Mouse (Mus musculus): ENCODE results near the gene Ptprq. TPM values are rescaled to one million over a fixed set of nuclear protein-coding genes. Genes with fewer than 3 reads are reported as not detected.

The Ptprq gene
- 0.01 and 0.07 TPM in 2 replicates for polyA plus RNA-seq (2015; fragmentation: Nextera tagmentation; extraction: Ambion mirVana)

DNA sequence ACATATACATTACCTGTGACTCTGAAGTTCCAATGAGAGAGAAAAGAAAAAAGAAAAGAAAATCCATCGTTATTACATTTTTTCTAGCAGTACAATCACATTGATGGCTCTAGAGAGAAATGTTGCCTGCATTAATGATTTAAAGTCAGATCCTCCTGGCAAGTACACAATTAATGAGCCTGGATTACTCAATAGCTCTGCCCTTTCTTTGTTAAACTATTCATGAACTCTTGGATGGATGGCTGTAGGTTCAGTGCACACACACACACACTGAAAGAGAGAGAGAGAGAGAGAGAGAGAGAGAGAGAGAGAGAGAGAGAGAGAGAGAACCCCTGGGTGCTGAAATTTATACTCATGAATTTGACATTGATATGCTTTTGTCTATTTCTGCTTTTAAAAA lies at the start of gene Ptprq:
Ptprq (minus strand) TSS at position 246 of the 400 bp plus-strand sequence.
- Histone ChIP-seq H3K36me3 (no peaks in the 10 kb centered on the region), H3K9me3 (no peaks in the 10 kb centered on the region), H3K4me3 (no peak within 1 kb of the TSS), H3K9ac (no peak within 1 kb of the TSS), H3K4me1 (no peaks in the 10 kb centered on the region), H3K4me2 (no peak within 1 kb of the TSS), H3K27me3 (replicated peaks) (no peaks in the 10 kb centered on the region), H3K27ac (replicated peaks) (no peak within 1 kb of the TSS)
- 69% methylated on average over 1 of the region's 1 CpGs for WGBS
- ATAC-seq (ENCODE audit: extremely low read depth, insufficient number of reproducible peaks, low FRiP score, low TSS enrichment), result no peak

DNA sequence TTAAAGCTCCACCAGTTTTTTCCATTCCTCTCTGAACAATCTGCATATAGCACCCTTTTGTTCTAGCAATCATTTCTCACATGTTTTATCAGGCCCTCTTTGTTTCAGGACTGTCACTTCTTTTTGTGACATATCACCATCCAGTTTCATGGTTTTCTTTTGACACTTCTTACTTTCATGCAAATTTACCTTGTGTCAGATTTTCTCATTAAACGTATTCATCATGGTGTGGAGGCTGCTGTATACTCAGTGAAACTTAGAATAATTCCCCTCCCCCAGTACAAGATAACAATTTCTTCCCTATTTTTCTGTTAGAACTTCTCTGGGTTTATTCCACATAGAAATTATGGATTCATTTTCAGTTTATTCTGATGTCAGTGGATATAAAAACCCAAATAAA lies 39.8 kb upstream of the Ptprq start:
- WGBS, result 57% methylated on average over 1 of the region's 1 CpGs
- Histone ChIP-seq H3K9ac (no peak overlapping the region), H3K4me1 (no peaks in the 10 kb centered on the region), H3K27ac (replicated peaks) (no peak overlapping the region), H3K36me3 (no peaks in the 10 kb centered on the region), H3K4me3 (no peak overlapping the region), H3K4me2 (no peak overlapping the region), H3K9me3 (no peaks in the 10 kb centered on the region), H3K27me3 (replicated peaks) (no peaks in the 10 kb centered on the region)
- ATAC-seq (ENCODE audit: extremely low read depth, insufficient number of reproducible peaks, low FRiP score, low TSS enrichment), result no peak

DNA sequence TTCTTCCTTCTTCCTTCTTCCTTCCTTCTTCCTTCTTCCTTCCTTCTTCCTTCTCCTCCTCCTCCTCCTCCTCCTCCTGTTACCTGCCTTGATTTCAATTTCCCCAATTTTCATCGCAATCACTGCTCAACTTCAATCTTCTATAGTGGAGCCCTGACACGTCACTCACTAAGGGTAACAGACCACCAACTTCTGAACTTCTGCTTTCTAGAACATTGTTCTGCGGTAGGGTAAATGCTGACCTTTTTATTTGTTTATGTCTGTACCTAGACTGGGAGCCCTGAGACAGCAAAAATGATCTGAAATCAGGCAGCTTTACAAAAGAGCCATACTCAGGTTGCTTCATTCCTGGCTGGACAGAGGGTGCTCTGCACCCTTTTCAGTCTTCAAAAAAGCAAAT lies 33.6 kb upstream of the Ptprq start:
- H3K4me2 ChIP-seq, result no peak overlapping the region
- no peak for ATAC-seq (ENCODE audit: extremely low read depth, insufficient number of reproducible peaks, low FRiP score, low TSS enrichment)
- no peaks in the 10 kb centered on the region for H3K27me3 ChIP-seq (replicated peaks)
- H3K4me3 ChIP-seq, result no peak overlapping the region
- 86% methylated on average over 3 of the region's 3 CpGs for WGBS
- H3K9me3 ChIP-seq, result no peaks in the 10 kb centered on the region
- H3K36me3 ChIP-seq, result no peaks in the 10 kb centered on the region
- H3K27ac ChIP-seq (replicated peaks), result no peak overlapping the region
- H3K9ac ChIP-seq, result no peak overlapping the region
- H3K4me1 ChIP-seq, result peaks cover 10% of the 10 kb centered on the region

DNA sequence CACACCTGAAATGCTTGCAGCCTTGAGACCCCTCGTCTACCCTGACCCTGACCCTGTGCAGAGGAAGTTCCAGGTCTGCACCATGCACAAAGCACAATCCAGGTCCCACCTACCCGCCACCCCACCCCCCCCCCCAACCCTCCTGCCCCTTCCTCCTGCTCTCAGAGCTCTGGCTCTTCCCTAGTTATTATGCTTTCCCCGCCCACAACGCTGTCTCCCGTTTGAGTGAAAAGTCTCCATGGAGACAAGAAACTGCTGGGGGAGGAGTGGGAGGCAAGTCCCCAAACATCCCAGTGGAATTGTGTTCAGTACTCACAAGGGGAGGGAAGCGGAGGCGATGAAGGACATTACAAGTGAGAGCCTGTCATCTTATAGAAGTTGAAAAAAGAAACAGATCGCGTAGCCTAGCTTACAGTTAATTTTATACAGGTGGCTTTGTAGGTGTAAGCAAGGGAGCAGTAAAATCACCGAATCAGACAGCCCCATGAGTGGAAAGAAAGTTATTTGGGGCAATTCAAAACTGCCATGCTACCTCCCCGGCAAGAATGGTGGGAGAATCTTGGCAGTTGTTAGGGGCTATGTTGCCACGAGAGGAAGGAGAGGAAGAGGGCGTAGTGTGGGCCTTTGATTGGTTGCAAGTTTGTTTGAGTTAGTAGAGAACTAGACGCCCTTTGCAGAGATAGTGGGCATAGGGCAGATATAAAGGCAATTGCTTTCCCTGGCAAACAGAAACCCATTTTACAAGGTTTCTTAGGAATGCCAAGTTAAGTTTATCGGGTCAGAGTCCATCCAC lies 32.7 kb upstream of the Ptprq start:
- WGBS, result 30% methylated on average over 15 of the region's 15 CpGs
- no peak overlapping the region; the same call in none of the 2 replicates for H3K9ac ChIP-seq
- peaks cover 10% of the 10 kb centered on the region for H3K4me1 ChIP-seq
- H3K4me2 ChIP-seq, result peak overlapping the region; percentile 63
- H3K36me3 ChIP-seq, result no peaks in the 10 kb centered on the region
- no peak for ATAC-seq (ENCODE audit: extremely low read depth, insufficient number of reproducible peaks, low FRiP score, low TSS enrichment)
- no peaks in the 10 kb centered on the region for H3K27me3 ChIP-seq (replicated peaks)
- no peaks in the 10 kb centered on the region for H3K9me3 ChIP-seq
- peak overlapping the region; percentile 32 for H3K4me3 ChIP-seq
- H3K27ac ChIP-seq (replicated peaks), result no peak overlapping the region

DNA sequence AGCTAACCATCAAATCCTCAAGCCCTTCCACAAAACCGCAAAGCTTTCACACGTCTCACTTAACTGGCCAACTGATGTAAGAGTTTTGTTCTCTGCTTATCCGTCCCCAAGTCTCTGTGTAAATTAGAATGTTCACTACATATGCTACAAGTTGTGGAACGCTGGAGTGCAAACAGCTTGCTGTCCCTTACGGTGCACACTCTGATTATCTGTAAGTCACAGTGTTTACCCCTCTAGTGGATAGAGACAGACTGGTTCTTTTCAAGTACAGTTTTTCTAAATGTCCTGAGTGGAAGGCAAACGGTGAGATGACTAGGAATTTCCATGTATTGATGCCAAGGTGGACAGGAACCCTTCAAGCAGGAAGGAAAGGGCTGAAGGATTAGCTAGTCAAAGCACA lies 32.1 kb upstream of the Ptprq start:
- Histone ChIP-seq H3K4me2 (peak overlapping the region; percentile 63), H3K9me3 (no peaks in the 10 kb centered on the region), H3K9ac (no peak overlapping the region; the same call in 1 of the 2 replicates), H3K27ac (replicated peaks) (no peak overlapping the region), H3K27me3 (replicated peaks) (no peaks in the 10 kb centered on the region), H3K4me3 (peak overlapping the region; percentile 32), H3K36me3 (no peaks in the 10 kb centered on the region), H3K4me1 (peaks cover 10% of the 10 kb centered on the region)
- no peak for ATAC-seq (ENCODE audit: extremely low read depth, insufficient number of reproducible peaks, low FRiP score, low TSS enrichment)
- 22% methylated on average over 6 of the region's 6 CpGs for WGBS

DNA sequence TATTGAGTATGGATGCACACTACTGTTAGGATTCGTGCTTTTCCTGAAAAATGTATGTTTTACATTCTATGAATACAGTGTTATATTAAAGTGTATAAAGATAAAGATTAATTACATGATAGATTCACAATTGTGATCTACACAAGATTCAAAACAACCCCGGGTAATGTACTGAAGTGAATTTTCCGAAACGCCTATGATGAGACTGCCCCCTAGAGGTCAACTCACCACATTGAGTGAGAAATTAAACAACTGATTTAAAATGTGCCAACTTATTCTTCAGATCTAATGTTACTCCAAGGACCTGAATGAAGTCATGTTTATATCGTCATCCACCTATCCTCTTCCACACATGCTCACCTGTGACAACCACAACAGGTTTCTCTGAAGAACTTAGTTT lies 27.7 kb upstream of the Ptprq start:
- no peak for ATAC-seq (ENCODE audit: extremely low read depth, insufficient number of reproducible peaks, low FRiP score, low TSS enrichment)
- H3K27ac ChIP-seq (replicated peaks), result no peak overlapping the region
- H3K36me3 ChIP-seq, result no peaks in the 10 kb centered on the region
- H3K4me2 ChIP-seq, result no peak overlapping the region
- H3K9me3 ChIP-seq, result no peaks in the 10 kb centered on the region
- H3K4me3 ChIP-seq, result no peak overlapping the region
- 17% methylated on average over 5 of the region's 5 CpGs for WGBS
- H3K27me3 ChIP-seq (replicated peaks), result no peaks in the 10 kb centered on the region
- no peak overlapping the region for H3K9ac ChIP-seq
- H3K4me1 ChIP-seq, result peaks cover 8% of the 10 kb centered on the region

DNA sequence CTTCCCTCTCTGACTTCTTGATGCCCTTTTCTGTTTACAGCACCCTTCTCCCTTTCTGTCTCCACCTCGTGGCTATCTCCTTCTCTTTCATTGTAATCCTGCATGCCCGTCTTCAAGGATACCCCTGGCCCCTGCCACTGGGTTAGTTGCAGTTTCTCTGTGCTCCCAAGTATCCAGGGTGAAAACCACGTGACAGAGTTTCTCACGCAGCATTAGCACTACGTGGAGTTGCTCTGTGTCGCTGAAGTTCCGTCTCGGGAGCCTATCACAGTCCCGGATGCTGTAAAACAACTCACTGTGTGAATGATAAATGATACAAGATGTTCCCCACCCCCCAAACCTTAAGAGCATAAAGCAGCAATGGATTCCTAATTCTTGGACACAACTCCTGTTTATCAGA lies 26.9 kb upstream of the Ptprq start:
- 13% methylated on average over 9 of the region's 9 CpGs for WGBS
- no peak for ATAC-seq (ENCODE audit: extremely low read depth, insufficient number of reproducible peaks, low FRiP score, low TSS enrichment)
- Histone ChIP-seq H3K9me3 (no peaks in the 10 kb centered on the region), H3K9ac (0 out of 2 replicates have a peak overlapping the region, but pooled peaks have one; percentile 11), H3K4me1 (no peaks in the 10 kb centered on the region), H3K4me3 (peak overlapping the region; percentile 12; the same call in 1 of the 2 replicates), H3K4me2 (peak overlapping the region; percentile 53), H3K27me3 (replicated peaks) (no peaks in the 10 kb centered on the region), H3K27ac (replicated peaks) (no peak overlapping the region), H3K36me3 (no peaks in the 10 kb centered on the region)

DNA sequence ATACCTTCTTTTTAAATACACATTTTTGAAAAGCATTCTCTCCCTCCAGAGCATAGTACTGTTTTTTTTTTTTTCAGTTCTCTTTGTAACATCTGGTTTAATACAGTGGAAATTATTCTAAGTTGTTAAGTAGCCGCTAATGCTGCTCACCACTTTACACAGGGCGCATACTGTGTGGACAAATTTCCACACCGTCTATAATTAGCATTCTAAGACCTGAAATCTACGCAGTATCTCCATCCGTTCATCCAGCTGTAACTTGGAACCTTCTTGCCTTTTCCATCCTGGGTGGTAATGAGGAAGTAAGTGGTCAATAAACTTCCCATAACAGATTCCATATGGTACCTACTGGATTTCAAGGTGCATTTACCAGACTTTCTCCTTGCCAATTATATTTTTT lies 20.0 kb upstream of the Ptprq start:
- ATAC-seq (ENCODE audit: extremely low read depth, insufficient number of reproducible peaks, low FRiP score, low TSS enrichment), result no peak
- no peaks in the 10 kb centered on the region for H3K4me1 ChIP-seq
- H3K4me2 ChIP-seq, result no peak overlapping the region
- H3K27me3 ChIP-seq (replicated peaks), result no peaks in the 10 kb centered on the region
- H3K27ac ChIP-seq (replicated peaks), result no peak overlapping the region
- no peak overlapping the region for H3K9ac ChIP-seq
- H3K36me3 ChIP-seq, result no peaks in the 10 kb centered on the region
- H3K4me3 ChIP-seq, result no peak overlapping the region
- H3K9me3 ChIP-seq, result no peaks in the 10 kb centered on the region
- 73% methylated on average over 5 of the region's 5 CpGs for WGBS

DNA sequence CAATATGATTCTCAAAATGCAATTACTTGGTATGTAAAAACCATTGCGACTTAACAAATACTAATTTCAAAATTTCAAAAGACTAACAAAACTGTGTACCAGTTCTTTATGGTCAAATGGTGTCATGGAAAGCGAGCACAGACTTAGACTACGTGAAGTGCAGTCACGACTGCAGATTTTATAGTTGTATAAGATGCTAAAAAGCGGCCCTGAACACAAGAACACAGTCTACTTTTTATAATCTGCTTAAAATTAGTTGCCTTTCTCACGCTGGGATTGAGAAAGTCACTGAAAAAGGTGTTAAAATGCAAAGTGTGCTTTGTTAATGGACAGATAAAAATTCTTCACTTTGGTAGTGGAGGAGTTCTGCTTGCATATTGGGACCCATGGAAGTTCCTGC lies 17.9 kb upstream of the Ptprq start:
- ATAC-seq (ENCODE audit: extremely low read depth, insufficient number of reproducible peaks, low FRiP score, low TSS enrichment), result no peak
- no peaks in the 10 kb centered on the region for H3K27me3 ChIP-seq (replicated peaks)
- H3K4me2 ChIP-seq, result no peak overlapping the region
- H3K4me1 ChIP-seq, result no peaks in the 10 kb centered on the region
- no peaks in the 10 kb centered on the region for H3K9me3 ChIP-seq
- H3K27ac ChIP-seq (replicated peaks), result no peak overlapping the region
- WGBS, result 75% methylated on average over 6 of the region's 6 CpGs
- H3K4me3 ChIP-seq, result no peak overlapping the region
- no peak overlapping the region for H3K9ac ChIP-seq
- H3K36me3 ChIP-seq, result no peaks in the 10 kb centered on the region

DNA sequence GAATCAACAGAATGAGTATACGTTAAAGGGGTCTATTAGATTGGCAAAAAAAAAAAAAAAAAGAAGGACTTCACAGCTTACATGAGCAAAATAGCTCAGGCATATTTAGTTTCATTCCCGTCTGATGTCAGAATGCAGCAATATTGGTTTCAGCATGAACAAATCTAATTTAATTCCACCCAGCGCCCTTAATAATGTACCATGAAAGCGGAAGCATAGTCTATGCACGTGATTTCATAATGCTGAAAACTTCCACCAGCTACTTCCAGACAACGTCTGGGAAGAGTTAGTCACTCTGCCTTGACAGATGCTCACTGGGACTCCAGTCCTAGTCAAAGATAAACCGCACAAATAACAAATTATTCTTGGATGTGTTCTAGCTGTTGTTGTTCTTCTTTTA lies 15.6 kb upstream of the Ptprq start:
- ATAC-seq (ENCODE audit: extremely low read depth, insufficient number of reproducible peaks, low FRiP score, low TSS enrichment), result no peak
- Histone ChIP-seq H3K4me1 (no peaks in the 10 kb centered on the region), H3K4me2 (no peak overlapping the region), H3K27me3 (replicated peaks) (no peaks in the 10 kb centered on the region), H3K9me3 (no peaks in the 10 kb centered on the region), H3K9ac (no peak overlapping the region), H3K27ac (replicated peaks) (no peak overlapping the region), H3K4me3 (no peak overlapping the region), H3K36me3 (no peaks in the 10 kb centered on the region)
- 73% methylated on average over 7 of the region's 7 CpGs for WGBS

DNA sequence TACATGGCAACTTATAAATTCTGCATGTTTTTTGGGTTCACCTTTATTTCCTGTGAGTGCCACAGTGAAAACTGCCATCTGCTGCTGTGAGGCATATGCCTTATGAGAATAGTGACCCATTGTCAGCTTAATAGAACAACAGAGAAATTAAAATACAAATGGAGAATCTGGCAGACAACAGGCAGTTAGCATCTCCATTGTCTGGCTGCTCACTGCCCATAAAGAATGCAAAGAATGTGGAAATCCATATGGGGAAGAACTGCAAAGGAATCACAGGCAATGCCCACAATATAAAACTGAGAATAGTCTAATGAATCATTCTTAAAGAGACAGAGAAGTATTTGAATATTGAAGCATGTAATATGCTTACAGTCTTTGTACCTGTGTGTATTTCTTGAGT lies 14.5 kb upstream of the Ptprq start:
- Histone ChIP-seq H3K4me2 (no peak overlapping the region), H3K9ac (no peak overlapping the region), H3K27ac (replicated peaks) (no peak overlapping the region), H3K36me3 (no peaks in the 10 kb centered on the region), H3K4me1 (no peaks in the 10 kb centered on the region), H3K27me3 (replicated peaks) (no peaks in the 10 kb centered on the region), H3K9me3 (no peaks in the 10 kb centered on the region), H3K4me3 (no peak overlapping the region)
- ATAC-seq (ENCODE audit: extremely low read depth, insufficient number of reproducible peaks, low FRiP score, low TSS enrichment), result no peak

DNA sequence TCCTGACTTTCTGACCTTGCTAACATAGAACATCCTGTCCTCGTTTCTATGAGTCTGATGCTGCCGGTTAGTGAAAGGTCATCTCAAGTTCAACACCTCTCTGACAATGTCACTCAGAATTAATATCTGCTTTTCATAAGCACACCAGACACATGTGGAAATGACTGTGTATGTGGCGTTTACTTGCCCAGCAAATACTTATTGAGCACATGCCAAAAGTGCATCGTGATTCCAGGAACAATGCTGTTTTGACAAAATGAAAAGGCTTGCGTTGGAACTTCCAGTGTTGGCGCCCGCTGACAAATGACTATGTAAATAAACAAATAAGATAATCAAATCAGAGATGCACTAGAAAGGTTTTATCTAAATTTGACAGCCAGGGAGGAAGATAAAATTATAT lies 5.8 kb upstream of the Ptprq start:
- Histone ChIP-seq H3K27ac (replicated peaks) (no peak overlapping the region), H3K9me3 (no peaks in the 10 kb centered on the region), H3K27me3 (replicated peaks) (no peaks in the 10 kb centered on the region), H3K4me2 (no peak overlapping the region), H3K4me3 (no peak overlapping the region), H3K36me3 (no peaks in the 10 kb centered on the region), H3K4me1 (peaks cover 3% of the 10 kb centered on the region), H3K9ac (no peak overlapping the region)
- 32% methylated on average over 7 of the region's 7 CpGs for WGBS
- no peak for ATAC-seq (ENCODE audit: extremely low read depth, insufficient number of reproducible peaks, low FRiP score, low TSS enrichment)

Data from heart, embryonic 13.5 days (tissue).